Mouse (Mus musculus): ENCODE data around the gene Fbxo44.
A peak's percentile ranks its signal among the peaks of the same experiment; 100 is the strongest.

The Fbxo44 gene

GRCm38 (mm10) chr4:148165551-148165950, 5.3 kb upstream of the Fbxo44 start:
- DNase-seq (ENCODE audit: low spot score) = no peak

DNA sequence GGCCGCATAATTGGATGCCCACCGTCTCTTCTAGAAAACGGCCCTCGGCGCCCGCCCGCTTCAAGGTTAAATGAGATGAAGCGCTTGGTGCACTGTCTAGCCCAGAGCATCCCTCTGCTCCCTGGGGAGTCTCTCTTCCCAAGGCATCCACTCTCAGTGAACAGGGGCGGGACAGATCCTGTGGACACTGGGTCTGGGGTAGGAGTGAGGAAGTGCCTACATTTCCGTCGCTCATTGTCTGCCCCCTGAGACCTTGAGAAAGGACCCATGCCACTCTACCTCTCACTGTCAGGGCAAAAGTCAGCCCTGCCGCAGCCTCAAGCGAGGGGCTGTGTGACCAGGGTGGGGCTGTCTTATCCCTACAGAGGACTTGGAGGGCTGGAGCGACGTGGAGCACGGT, 4.2 kb upstream of the Fbxo44 start:
- no peak for DNase-seq (ENCODE audit: low spot score)

GRCm38 (mm10) chr4:148164002-148164439, 3.7 kb upstream of the Fbxo44 start:
- peak; percentile 88 for DNase-seq (ENCODE audit: low spot score)

- peak; percentile 94 for DNase-seq (ENCODE audit: low spot score)
Measured at GRCm38 (mm10) chr4:148159544-148160435, 492 bp downstream of the Fbxo44 start.

- peak; percentile 65 for DNase-seq (ENCODE audit: low spot score)
Measured at GRCm38 (mm10) chr4:148158436-148159348, 1.6 kb downstream of the Fbxo44 start.

- no peak for DNase-seq (ENCODE audit: low spot score)
Measured at GRCm38 (mm10) chr4:148154982-148155381, 5.3 kb downstream of the Fbxo44 start.

DNA sequence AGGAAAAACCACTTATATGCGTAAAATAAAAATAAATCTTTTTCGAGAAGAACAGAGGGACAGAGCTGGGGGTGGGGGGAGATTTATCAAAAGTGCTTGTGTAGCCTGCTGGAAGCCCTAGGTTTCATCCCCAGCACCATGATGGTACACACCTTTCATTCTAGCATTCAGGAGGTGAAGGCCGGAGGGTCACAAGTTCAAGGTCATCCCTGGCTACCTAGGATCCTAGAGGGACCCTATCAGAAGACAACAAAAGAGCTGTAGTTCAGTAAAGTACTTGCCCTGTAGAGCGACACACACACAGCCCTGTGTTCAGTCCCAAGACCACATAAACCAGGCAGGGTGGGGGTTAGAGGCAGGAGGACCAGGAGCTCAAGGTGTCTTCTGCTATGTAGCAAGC, 6.3 kb downstream of the Fbxo44 start:
- no peak for DNase-seq (ENCODE audit: low spot score)

- no peak for DNase-seq (ENCODE audit: low spot score)
Measured at GRCm38 (mm10) chr4:148152547-148152946, 7.7 kb downstream of the Fbxo44 start.

DNA sequence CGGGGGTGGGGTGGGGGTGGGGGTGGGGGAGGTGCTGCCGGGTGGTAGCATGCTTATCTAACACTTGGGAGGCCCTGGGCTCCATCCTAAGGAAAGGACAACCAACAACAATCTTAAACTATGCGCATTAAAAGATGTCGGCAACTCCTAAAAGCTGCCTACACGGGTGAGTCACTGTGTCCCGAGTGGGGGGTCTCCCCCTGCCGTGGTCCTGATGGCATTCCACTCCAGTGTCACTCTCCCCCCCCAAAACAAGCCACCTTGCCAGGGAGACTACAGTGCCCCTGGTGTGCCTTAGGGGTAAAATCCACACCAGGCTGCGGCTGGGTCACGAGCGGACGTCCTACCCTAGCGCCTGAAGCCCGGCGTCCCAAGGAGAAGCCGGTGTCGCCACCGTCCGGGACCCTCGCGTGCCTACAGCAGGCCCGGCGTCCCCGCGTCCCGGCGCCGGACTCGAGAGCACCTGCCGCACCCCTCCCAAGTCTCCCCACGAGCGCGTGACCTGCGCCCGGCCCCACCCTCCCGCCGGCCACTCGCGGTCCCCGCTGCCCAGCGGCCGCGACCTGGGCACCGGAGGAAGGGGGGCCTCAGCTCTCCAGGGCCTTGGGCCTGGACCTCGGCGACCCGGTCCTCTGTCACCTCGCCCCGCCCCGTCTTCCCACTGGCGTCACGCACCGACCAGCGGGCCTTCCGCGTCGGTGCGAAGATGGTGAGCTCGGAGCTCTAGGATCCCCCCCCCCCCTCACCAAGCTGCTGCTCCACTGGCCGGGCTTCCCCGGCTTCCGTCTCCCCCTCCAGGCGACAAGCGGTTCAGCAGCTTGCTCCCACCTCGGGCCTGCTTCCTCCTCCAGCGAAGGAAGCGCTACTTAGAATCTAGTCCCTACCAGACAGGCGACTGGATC, 8.8 kb downstream of the Fbxo44 start, which contains the start of gene Fbxo6:
Gene Fbxo6 (minus strand): TSS at position 874 of the 902 bp plus-strand sequence.
- peak; percentile 89 for DNase-seq (ENCODE audit: low spot score)

- no peak for DNase-seq (ENCODE audit: low spot score)
Measured at GRCm38 (mm10) chr4:148150953-148151266, 9.4 kb downstream of the Fbxo44 start.

DNA sequence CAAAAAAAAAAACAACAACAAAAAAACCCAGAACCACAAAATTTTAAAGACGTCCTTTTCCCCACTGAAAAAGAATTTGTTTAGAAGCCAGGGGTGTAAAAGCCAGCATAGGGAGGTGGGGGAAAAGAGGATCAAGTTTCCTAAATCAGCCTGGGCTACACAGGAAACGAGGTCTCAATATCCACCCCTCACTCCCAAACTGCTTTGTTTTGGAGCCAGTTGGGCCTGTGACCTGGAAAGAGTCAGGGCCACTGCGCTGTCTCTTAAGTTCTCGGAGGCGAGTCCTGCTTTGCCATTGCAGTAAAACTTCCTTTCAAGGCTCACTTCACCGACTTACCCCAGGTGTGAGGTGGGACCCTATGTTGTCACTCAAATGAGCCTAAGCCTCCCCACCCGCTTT, 10.0 kb downstream of the Fbxo44 start:
- DNase-seq (ENCODE audit: low spot score) = peak; percentile 38

GRCm38 (mm10) chr4:148149540-148149939, 10.7 kb downstream of the Fbxo44 start:
- no peak for DNase-seq (ENCODE audit: low spot score)

GRCm38 (mm10) chr4:148147714-148148113, 12.6 kb downstream of the Fbxo44 start:
- no peak for DNase-seq (ENCODE audit: low spot score)

- no peak for DNase-seq (ENCODE audit: low spot score)
Measured at GRCm38 (mm10) chr4:148143721-148144120, 16.6 kb downstream of the Fbxo44 start.

DNA sequence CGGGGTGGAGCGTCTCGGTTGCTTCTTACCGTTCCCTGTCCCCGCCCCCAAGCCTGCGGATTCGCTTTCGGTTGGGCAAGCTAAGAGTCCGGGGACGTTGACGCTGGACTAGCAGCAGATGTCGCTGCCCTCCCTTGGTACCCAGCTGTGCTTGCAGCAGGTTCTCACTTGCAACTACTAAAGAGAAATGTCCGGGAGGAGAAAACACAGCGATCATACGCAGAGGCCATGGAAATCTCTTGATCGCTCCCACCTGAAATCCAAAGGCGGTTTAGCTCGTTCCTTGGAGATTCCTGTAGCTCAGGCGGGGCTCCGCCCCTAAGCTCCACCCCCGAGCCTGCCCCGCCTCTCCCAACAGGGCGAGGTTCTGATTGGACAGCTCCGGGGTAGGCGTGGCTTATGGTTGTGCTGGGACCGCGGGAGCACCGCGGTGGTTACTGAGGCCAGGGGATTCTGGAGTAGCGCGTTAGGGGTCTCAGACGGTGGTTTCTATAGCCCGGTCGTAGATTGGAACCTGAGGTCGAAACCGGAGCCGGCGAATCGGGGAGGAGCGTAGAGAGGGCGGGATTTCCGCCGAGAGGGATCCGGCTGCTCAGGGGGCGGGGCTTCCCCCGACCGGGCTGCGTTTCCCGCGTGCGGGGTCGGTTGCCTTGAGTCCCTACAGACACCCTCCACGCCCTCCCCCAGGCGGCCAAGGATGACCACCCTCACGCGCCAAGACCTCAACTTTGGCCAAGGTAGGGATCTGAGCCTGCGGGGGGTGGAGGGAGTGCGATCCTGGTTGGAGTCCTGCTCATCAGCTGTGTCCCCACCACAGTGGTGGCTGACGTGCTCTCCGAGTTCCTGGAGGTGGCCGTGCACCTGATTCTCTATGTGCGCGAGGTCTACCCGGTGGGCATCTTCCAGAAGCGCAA, 19.9 kb downstream of the Fbxo44 start:
- peak; percentile 93 for DNase-seq (ENCODE audit: low spot score)

DNA sequence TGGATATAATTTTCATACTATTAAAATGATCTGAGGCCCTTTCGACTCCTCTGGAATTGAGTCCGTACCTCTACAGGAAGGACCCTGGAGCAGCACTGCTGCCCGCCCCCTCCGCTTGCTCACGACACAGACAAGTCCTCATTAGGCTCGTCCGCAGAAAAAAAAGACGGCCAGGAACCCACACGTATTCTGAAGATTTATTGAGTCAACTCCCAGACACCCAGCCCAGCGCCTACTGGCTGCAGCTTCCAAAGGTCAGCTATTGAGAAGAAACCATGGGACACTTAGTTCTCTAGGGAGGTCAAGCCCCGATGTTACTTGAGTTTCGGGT, 20.6 kb downstream of the Fbxo44 start:
- DNase-seq (ENCODE audit: low spot score) = no peak

DNA sequence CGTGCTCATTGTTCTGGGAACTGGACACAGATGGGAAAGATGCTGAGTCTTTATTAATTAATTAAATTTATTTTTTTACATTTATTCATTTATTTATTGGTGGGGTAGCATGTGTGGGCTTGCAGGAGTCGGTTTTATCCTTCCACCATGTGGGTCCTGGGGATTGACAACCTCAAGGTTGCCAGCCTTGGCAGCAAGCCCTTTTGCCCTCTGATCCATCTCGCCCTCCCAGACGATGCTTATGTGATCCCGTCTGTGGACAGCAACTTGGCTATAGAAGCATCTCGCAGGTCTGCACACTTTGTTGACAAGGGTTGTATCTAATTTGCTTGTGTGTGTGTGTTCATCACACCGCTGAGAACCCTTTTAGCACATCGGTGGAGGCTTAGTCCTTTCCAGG, 22.8 kb downstream of the Fbxo44 start:
- no peak for DNase-seq (ENCODE audit: low spot score)

GRCm38 (mm10) chr4:148134988-148135387, 25.3 kb downstream of the Fbxo44 start:
- no peak for DNase-seq (ENCODE audit: low spot score)

GRCm38 (mm10) chr4:148131497-148132081, 28.7 kb downstream of the Fbxo44 start:
- DNase-seq (ENCODE audit: low spot score) = peak; percentile 83

All from embryo, embryonic 10 days (tissue).